In genomic region chr10:4629314-4629713, GRCm38 (mm10) we compare ENCODE assay signal across 28 mouse cellular contexts. TPM values are rescaled to one million over a fixed set of nuclear protein-coding genes. Genes with fewer than 3 reads are reported as not detected.
"Had no signal": no experiment of that assay in that cellular context is flagged by ENCODE, and none has a peak within 500 bp of the region (broad histone marks: within the 10 kb centered on the region; RNA-seq: fewer than 3 reads in every experiment).

No protein-coding gene starts in this region.

- H3K4me1 ChIP-seq: limb, embryonic 15.5 days; liver, embryonic 12.5 days; liver, embryonic 13.5 days; lung, embryonic 15.5 days; midbrain, embryonic 10.5 days; midbrain, embryonic 12.5 days; midbrain, embryonic 13.5 days; midbrain, embryonic 15.5 days; neural tube, embryonic 12.5 days had no signal

- H3K27me3 ChIP-seq: limb, embryonic 12.5 days; limb, embryonic 13.5 days; limb, embryonic 15.5 days; liver, embryonic 12.5 days; liver, embryonic 13.5 days; liver, embryonic 15.5 days; lung, embryonic 15.5 days; megakaryocyte, embryonic 14.5 days; midbrain, embryonic 12.5 days; midbrain, embryonic 13.5 days; midbrain, embryonic 15.5 days; neural tube, embryonic 12.5 days had no signal

- DNase-seq: left cerebral cortex, postnatal 4 days; liver; liver, embryonic 13.5 days; liver, postnatal 0 days; lung, adult 18-20 months; lung, adult 2 months; lung, embryonic 14.5 days; lung, postnatal 10 days; lung, postnatal 14 days; lung, postnatal 36 days; lung, postnatal 4 days; midbrain, embryonic 14.5 days had no signal

- H3K4me3 ChIP-seq: limb, embryonic 10.5 days; limb, embryonic 12.5 days; limb, embryonic 13.5 days; limb, embryonic 15.5 days; liver, embryonic 12.5 days; liver, embryonic 13.5 days; liver, embryonic 15.5 days; lung, embryonic 15.5 days; megakaryocyte, embryonic 14.5 days; midbrain, embryonic 10.5 days; midbrain, embryonic 12.5 days; midbrain, embryonic 13.5 days; midbrain, embryonic 15.5 days; myocyte; neural tube, embryonic 12.5 days had no signal

- H3K27ac ChIP-seq: limb, embryonic 10.5 days; limb, embryonic 12.5 days; limb, embryonic 13.5 days; limb, embryonic 15.5 days; liver, embryonic 12.5 days; liver, embryonic 13.5 days; liver, embryonic 14.5 days; liver, embryonic 15.5 days; lung, embryonic 15.5 days; macrophage; midbrain, embryonic 10.5 days; midbrain, embryonic 12.5 days; midbrain, embryonic 13.5 days; midbrain, embryonic 15.5 days; neural tube, embryonic 12.5 days had no signal

- H3K9ac ChIP-seq: limb, embryonic 12.5 days; limb, embryonic 13.5 days; limb, embryonic 15.5 days; liver, embryonic 12.5 days; liver, embryonic 13.5 days; liver, embryonic 14.5 days; liver, embryonic 15.5 days; liver, postnatal 0 days; lung, embryonic 14.5 days; lung, embryonic 15.5 days; midbrain, embryonic 12.5 days; midbrain, embryonic 13.5 days; midbrain, embryonic 15.5 days; neural tube, embryonic 12.5 days had no signal

- H3K9me3 ChIP-seq: limb, embryonic 10.5 days; limb, embryonic 12.5 days; limb, embryonic 13.5 days; limb, embryonic 15.5 days; liver, embryonic 12.5 days; liver, embryonic 13.5 days; liver, embryonic 15.5 days; lung, embryonic 15.5 days; midbrain, embryonic 10.5 days; midbrain, embryonic 12.5 days; midbrain, embryonic 13.5 days; midbrain, embryonic 15.5 days; neural tube, embryonic 12.5 days had no signal

- H3K36me3 ChIP-seq: limb, embryonic 10.5 days; limb, embryonic 12.5 days; limb, embryonic 13.5 days; limb, embryonic 15.5 days; liver, embryonic 12.5 days; liver, embryonic 13.5 days; liver, embryonic 15.5 days; lung, embryonic 15.5 days; midbrain, embryonic 10.5 days; midbrain, embryonic 12.5 days; midbrain, embryonic 13.5 days; midbrain, embryonic 15.5 days; neural tube, embryonic 12.5 days had no signal

RNA-seq across cellular contexts. Expression of gene Esr1, which starts 17.9 kb away (rescaled TPM):
- polyA plus RNA-seq: midbrain, embryonic 10.5 days had no signal
